Mouse (Mus musculus) midbrain, embryonic 12.5 days (tissue): Measurements from ENCODE around the gene Slc25a11. TPM values are rescaled to one million over a fixed set of nuclear protein-coding genes. Genes with fewer than 3 reads are reported as not detected.

Experiments used
- ATAC-seq: fragments of 200-750 bp; cut with Nextera tagmentation; 2 replicates; pipeline ENCODE4 v1.8.0; 2017; ENCODE audit warnings: low read depth, moderate TSS enrichment, moderate library complexity; ENCODE audit not compliant: low FRiP score
- H3K27ac ChIP-seq: fragments of 300-500 bp; sonication (generic); replicated peaks from 2 replicates; pipeline ENCODE4 v1.5.1; 2016; ENCODE audit warnings: mild to moderate bottlenecking
- H3K27me3 ChIP-seq: fragments of 300-500 bp; sonication (generic); 2 replicates; pipeline ENCODE4 v1.6.1; 2016; ENCODE audit warnings: mild to moderate bottlenecking
- H3K36me3 ChIP-seq: fragments of 300-500 bp; sonication (generic); 2 replicates; pipeline ENCODE4 v1.6.1; 2016
- H3K4me1 ChIP-seq: fragments of 300-500 bp; sonication (generic); 2 replicates; pipeline ENCODE4 v1.6.1; 2016
- H3K4me2 ChIP-seq: fragments of 300-500 bp; sonication (generic); replicated peaks from 2 replicates; pipeline ENCODE4 v1.6.1; 2016; ENCODE audit warnings: mild to moderate bottlenecking, moderate library complexity
- H3K4me3 ChIP-seq: fragments of 300-500 bp; sonication (generic); 2 replicates; pipeline ENCODE4 v1.5.1; 2016; ENCODE audit warnings: mild to moderate bottlenecking
- H3K9ac ChIP-seq: fragments of 300-500 bp; sonication (generic); replicated peaks from 2 replicates; pipeline ENCODE4 v1.6.1; 2016; ENCODE audit warnings: mild to moderate bottlenecking, moderate library complexity
- H3K9me3 ChIP-seq: fragments of 300-500 bp; sonication (generic); 2 replicates; pipeline ENCODE4 v1.6.1; 2016; ENCODE audit warnings: mild to moderate bottlenecking
- WGBS: fragments of 180-500 bp; shearing (Covaris S2); methylation state at CpG from one replicate; pipeline ENCODE4 v1.1.7; 2016; 5-methylcytosine and 5-hydroxymethylcytosine counted together
- polyA plus RNA-seq: library from polyadenylated mRNA; unstranded; fragments of >200 nt; fragmentation: Nextera tagmentation; extraction: Ambion mirVana; gene quantifications from 2 replicates; pipeline ENCODE4 v1.2.1, GENCODE M21; 2016

The Slc25a11 gene
- polyA plus RNA-seq, 1 experiment from 2014 or later: 149 TPM

DNA sequence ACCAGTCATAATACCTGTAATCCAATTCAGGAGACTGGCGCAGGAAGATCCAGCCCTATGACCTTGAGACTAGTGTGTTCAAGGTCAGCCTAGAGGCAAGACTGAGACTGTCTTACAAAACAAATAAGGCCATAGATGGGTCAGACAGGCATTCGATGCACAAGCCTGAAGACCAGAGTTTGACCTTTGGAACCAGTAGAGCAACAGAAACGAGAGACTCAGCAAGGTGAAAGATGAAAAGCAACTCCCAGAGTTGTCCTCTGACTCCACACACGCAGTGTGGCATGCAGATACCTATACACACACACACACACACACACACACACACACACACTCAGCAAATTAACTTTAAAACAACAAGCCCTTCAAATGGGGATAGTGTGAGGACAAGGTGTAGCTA is 20.4 kb downstream of the Slc25a11 start:
- Histone ChIP-seq H3K4me1 (no peaks in the 10 kb centered on the region), H3K9ac (no peak overlapping the region), H3K4me2 (no peak overlapping the region), H3K27me3 (peaks cover 4% of the 10 kb centered on the region; the same call in 1 of the 2 replicates), H3K36me3 (no peaks in the 10 kb centered on the region), H3K27ac (no peak overlapping the region), H3K4me3 (no peak overlapping the region), H3K9me3 (no peaks in the 10 kb centered on the region)
- no peak for ATAC-seq
- 70% methylated on average over 4 of the region's 4 CpGs for WGBS

GRCm38 (mm10) chr11:70625473-70625872 is 21.8 kb downstream of the Slc25a11 start:
- no peaks in the 10 kb centered on the region for H3K36me3 ChIP-seq
- no peak overlapping the region for H3K4me2 ChIP-seq
- H3K4me1 ChIP-seq: no peaks in the 10 kb centered on the region
- H3K9me3 ChIP-seq: no peaks in the 10 kb centered on the region
- H3K27ac ChIP-seq: no peak overlapping the region
- peaks cover 4% of the 10 kb centered on the region; the same call in 1 of the 2 replicates for H3K27me3 ChIP-seq
- 55% methylated on average over 4 of the region's 4 CpGs for WGBS
- H3K9ac ChIP-seq: no peak overlapping the region
- H3K4me3 ChIP-seq: no peak overlapping the region
- ATAC-seq: no peak

GRCm38 (mm10) chr11:70623053-70623742 is 24.1 kb downstream of the Slc25a11 start:
- no peak for ATAC-seq
- WGBS: 87% methylated on average over 10 of the region's 10 CpGs

GRCm38 (mm10) chr11:70621972-70622814 is 25.1 kb downstream of the Slc25a11 start:
- H3K4me3 ChIP-seq: no peak overlapping the region
- H3K27me3 ChIP-seq: peaks cover 4% of the 10 kb centered on the region; the same call in 1 of the 2 replicates
- ATAC-seq: no peak
- no peaks in the 10 kb centered on the region for H3K4me1 ChIP-seq
- H3K4me2 ChIP-seq: no peak overlapping the region
- H3K36me3 ChIP-seq: no peaks in the 10 kb centered on the region
- 47% methylated on average over 7 of the region's 7 CpGs for WGBS
- H3K27ac ChIP-seq: no peak overlapping the region
- no peaks in the 10 kb centered on the region for H3K9me3 ChIP-seq
- H3K9ac ChIP-seq: no peak overlapping the region

More at GRCm38 (mm10) chr11:70623053-70623742, 24.1 kb downstream of the Slc25a11 start:
- H3K4me1 ChIP-seq: no peaks in the 10 kb centered on the region
- no peaks in the 10 kb centered on the region for H3K9me3 ChIP-seq
- H3K9ac ChIP-seq: no peak overlapping the region
- H3K36me3 ChIP-seq: no peaks in the 10 kb centered on the region
- no peak overlapping the region for H3K27ac ChIP-seq
- no peak overlapping the region for H3K4me3 ChIP-seq
- H3K27me3 ChIP-seq: peaks cover 4% of the 10 kb centered on the region; the same call in 1 of the 2 replicates
- H3K4me2 ChIP-seq: no peak overlapping the region

DNA sequence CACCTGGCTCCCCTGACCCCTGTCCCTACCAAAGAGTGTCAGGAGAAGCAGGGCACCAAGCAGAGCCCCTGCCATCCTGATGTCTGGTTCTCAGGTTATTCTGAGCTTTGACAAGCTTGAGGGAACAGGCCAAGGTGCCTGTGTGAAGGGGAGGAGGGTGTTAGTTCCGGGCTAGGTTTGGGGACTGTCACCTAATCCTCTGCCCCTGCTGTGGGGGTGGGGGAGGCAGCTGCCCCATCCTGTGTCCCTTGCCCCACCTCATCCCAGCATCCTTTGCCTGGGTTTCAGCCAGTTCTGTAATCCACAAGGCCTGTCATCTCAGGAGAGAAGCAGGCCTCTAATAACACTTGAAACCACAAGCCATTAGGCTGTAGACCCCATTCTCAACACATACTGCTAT is 28.2 kb downstream of the Slc25a11 start, which contains the start of gene Chrne:
Gene Chrne (minus strand): TSS at position 116 of the 400 bp plus-strand sequence.
- Histone ChIP-seq H3K4me2 (no peak within 1 kb of the TSS), H3K9me3 (no peaks in the 10 kb centered on the region), H3K9ac (no peak within 1 kb of the TSS), H3K27ac (no peak within 1 kb of the TSS), H3K27me3 (peaks cover 20% of the 10 kb centered on the region), H3K4me1 (peaks cover 13% of the 10 kb centered on the region), H3K36me3 (no peaks in the 10 kb centered on the region), H3K4me3 (no peak within 1 kb of the TSS)
- ATAC-seq: no peak
- WGBS: 47% methylated on average over 1 of the region's 1 CpGs

DNA sequence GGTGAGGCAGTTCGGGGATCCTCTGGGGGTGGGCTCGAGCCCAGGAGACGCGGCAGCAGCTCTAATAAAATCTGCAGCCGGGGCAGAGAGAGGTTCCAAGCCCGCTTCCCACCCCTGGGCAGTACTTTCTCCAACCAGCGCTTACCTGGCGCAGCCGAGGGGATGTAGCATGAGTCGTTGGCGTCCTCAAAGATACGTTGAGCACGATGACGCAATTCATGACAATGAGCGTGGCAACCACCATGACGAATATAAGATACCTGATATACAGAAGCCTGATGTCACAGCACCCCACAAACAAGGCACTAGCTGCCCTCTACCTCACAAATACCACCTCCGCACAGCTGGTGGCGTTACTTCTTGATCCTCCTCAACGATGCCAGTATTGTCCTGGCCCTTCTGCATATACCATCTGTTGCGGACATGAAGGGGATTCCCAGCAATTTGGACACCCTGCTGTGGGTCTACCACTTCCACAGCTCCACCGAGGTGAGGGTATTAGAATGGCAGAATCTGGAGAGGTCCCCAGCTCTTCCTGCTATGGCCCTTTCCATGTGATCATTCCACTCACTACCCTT is 31.7 kb downstream of the Slc25a11 start, which contains the start of gene 4930544D05Rik:
Gene 4930544D05Rik (plus strand): TSS at position 333 of the 578 bp plus-strand sequence.
- Histone ChIP-seq H3K27ac (no peak within 1 kb of the TSS), H3K4me2 (peak within 1 kb of the TSS; percentile 53), H3K4me3 (peak within 1 kb of the TSS; percentile 29), H3K27me3 (peaks cover 16% of the 10 kb centered on the region), H3K36me3 (peaks cover 29% of the 10 kb centered on the region), H3K9me3 (no peaks in the 10 kb centered on the region), H3K4me1 (peaks cover 13% of the 10 kb centered on the region), H3K9ac (peak within 1 kb of the TSS; percentile 43; the same call in 1 of the 2 replicates)
- ATAC-seq: no peak
- 10% methylated on average over 21 of the region's 21 CpGs for WGBS

- WGBS: under 1% methylated on average over 17 of the region's 17 CpGs
- H3K4me1 ChIP-seq: peaks cover 13% of the 10 kb centered on the region
Observed at GRCm38 (mm10) chr11:70615074-70615473, 32.2 kb downstream of the Slc25a11 start.

DNA sequence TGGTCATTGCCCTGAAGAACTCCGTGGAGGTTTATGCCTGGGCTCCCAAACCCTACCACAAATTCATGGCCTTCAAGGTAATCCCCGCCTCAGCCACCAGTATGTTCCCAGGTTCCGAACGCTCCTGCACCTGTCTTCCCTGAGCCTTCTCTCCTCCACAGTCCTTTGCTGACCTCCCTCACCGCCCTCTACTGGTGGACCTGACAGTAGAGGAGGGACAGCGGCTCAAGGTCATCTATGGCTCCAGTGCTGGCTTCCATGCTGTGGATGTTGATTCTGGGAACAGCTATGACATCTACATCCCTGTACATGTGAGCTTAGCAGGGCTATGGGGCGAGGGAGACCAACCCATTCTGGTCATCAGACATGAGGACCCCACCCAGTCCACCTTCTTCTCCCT is 34.8 kb downstream of the Slc25a11 start:
- no peak overlapping the region for H3K4me2 ChIP-seq
- no peaks in the 10 kb centered on the region for H3K9me3 ChIP-seq
- H3K27ac ChIP-seq: no peak overlapping the region
- H3K36me3 ChIP-seq: peaks cover 60% of the 10 kb centered on the region
- 77% methylated on average over 7 of the region's 7 CpGs for whole genome bisulfite sequencing
- H3K27me3 ChIP-seq: peaks cover 16% of the 10 kb centered on the region
- no peak for ATAC-seq
- H3K4me1 ChIP-seq: peaks cover 13% of the 10 kb centered on the region
- H3K4me3 ChIP-seq: no peak overlapping the region
- no peak overlapping the region for H3K9ac ChIP-seq

More at GRCm38 (mm10) chr11:70615074-70615473, 32.2 kb downstream of the Slc25a11 start:
- Histone ChIP-seq H3K27ac (no peak overlapping the region), H3K4me3 (peak overlapping the region; percentile 29), H3K36me3 (peaks cover 34% of the 10 kb centered on the region), H3K27me3 (peaks cover 16% of the 10 kb centered on the region), H3K9me3 (no peaks in the 10 kb centered on the region), H3K9ac (peak overlapping the region; percentile 43; the same call in 1 of the 2 replicates), H3K4me2 (peak overlapping the region; percentile 53)
- ATAC-seq: no peak

DNA sequence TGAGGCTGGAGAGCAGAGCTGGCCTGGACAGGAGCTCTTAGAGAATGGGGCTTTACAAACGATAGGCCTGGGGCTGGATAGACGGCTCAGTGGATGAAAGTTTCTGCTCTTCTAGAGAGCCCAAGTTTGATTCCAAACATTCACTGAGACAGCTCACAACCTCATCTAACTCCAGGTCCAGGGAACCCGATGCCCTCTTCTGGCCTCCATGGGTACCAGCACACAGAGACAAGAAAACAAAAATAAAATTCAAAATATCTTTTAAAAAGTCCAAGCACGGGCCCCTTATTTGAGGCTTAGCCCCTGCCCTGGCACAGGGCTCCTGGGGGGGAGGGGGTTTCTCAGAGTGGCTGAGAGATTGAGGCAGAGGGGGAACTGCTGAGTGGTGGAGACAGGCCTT is 36.5 kb downstream of the Slc25a11 start:
- Histone ChIP-seq H3K27ac (no peak overlapping the region), H3K9ac (no peak overlapping the region), H3K4me3 (no peak overlapping the region), H3K9me3 (no peaks in the 10 kb centered on the region), H3K27me3 (peaks cover 8% of the 10 kb centered on the region), H3K4me2 (no peak overlapping the region), H3K4me1 (peaks cover 11% of the 10 kb centered on the region), H3K36me3 (peaks cover 77% of the 10 kb centered on the region)
- WGBS: 78% methylated on average over 4 of the region's 4 CpGs
- no peak for ATAC-seq

DNA sequence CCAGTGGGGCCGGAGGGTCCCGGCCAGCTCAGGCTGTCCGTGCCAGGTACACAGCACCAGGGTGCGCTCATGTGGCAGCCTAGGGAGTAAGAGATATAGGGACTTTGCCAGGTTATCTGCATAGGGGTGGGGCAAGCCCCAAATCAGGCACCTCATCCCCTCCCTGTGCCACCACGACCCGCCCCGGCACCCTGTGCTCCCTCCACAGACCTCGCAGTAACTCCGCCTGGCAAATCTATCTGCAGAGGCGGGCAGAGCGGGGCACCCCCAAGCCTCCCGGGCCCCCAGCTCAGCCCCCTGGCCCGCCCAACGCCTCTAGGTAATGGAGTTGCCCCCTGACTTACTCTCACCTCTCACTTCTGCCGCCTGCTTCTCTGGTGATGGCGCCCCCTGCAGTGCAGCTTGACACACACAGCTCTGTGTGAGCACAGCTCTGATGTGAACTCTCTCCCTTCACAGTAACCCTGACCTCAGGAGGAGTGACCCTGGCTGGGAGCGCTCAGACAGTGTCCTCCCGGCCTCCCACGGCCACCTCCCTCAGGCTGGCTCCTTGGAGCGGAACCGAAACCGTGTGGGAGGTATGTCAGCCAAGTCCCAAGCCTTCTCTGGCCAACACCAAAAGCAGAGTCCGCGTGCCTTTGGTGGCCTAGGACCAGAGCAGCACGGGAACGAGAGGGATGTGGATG is 38.8 kb downstream of the Slc25a11 start:
- no peak overlapping the region for H3K4me3 ChIP-seq
- peaks cover 92% of the 10 kb centered on the region for H3K36me3 ChIP-seq
- H3K4me2 ChIP-seq: no peak overlapping the region
- no peak overlapping the region for H3K27ac ChIP-seq
- H3K27me3 ChIP-seq: no peaks in the 10 kb centered on the region
- H3K4me1 ChIP-seq: no peaks in the 10 kb centered on the region
- ATAC-seq: no peak
- 89% methylated on average over 25 of the region's 26 CpGs for WGBS
- no peaks in the 10 kb centered on the region for H3K9me3 ChIP-seq
- H3K9ac ChIP-seq: no peak overlapping the region

DNA sequence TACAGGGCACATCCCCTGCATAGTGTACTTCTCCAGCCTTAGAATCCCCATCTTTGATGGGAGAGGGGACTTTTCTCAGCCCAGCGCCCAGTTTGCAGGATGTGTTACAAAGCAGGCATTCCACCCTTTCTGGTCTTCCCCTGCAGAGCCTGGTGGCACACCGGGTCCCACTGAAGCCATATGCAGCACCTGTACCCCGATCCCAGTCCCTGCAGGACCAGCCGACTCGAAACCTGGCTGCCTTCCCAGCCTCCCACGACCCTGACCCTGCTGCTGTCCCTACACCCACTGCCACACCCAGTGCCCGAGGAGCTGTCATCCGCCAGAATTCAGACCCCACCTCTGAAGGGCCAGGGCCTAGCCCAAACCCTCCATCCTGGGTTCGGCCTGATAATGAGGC is 39.7 kb downstream of the Slc25a11 start:
- H3K4me3 ChIP-seq: no peak overlapping the region
- H3K27ac ChIP-seq: no peak overlapping the region
- WGBS: 90% methylated on average over 9 of the region's 9 CpGs
- H3K9ac ChIP-seq: no peak overlapping the region
- peaks cover 83% of the 10 kb centered on the region for H3K36me3 ChIP-seq
- no peaks in the 10 kb centered on the region for H3K9me3 ChIP-seq
- H3K27me3 ChIP-seq: no peaks in the 10 kb centered on the region
- no peak for ATAC-seq
- no peaks in the 10 kb centered on the region for H3K4me1 ChIP-seq
- no peak overlapping the region for H3K4me2 ChIP-seq
